Mouse (Mus musculus) C2C12 (cell line): Measurements from ENCODE around the gene Drp2. TPM values are rescaled to one million over a fixed set of nuclear protein-coding genes. Genes with fewer than 3 reads are reported as not detected.

Experiments
- H3K27me3 ChIP-seq: one replicate; pipeline ENCODE4 v1.6.1; 2011; ENCODE audit not compliant: control insufficient read depth, insufficient read depth, insufficient read length
- H3K36me3 ChIP-seq: one replicate; pipeline ENCODE4 v1.6.1; 2011; ENCODE audit not compliant: control insufficient read depth, insufficient read depth
- H3K4me3 ChIP-seq: one replicate; pipeline ENCODE4 v1.5.1; 2011; ENCODE audit warnings: mild to moderate bottlenecking, control low read depth; ENCODE audit not compliant: poor library complexity, insufficient read depth, severe bottlenecking
- H3K79me2 ChIP-seq: one replicate; pipeline ENCODE4 v1.6.1; 2011; ENCODE audit not compliant: control insufficient read depth, insufficient read depth
- H3K79me3 ChIP-seq: one replicate; pipeline ENCODE4 v1.6.1; 2011; ENCODE audit warnings: low read depth, control low read depth
- H3ac ChIP-seq: one replicate; pipeline ENCODE3; 2011; ENCODE audit warnings: low read depth; ENCODE audit not compliant: control insufficient read depth, insufficient read length
- CEBPB ChIP-seq: IDR thresholded peaks from one replicate; pipeline ENCODE4 v1.6.1; 2011; ENCODE audit warnings: low read depth, mild to moderate bottlenecking, control low read depth, moderate library complexity
- CTCF ChIP-seq: IDR thresholded peaks from one replicate; pipeline ENCODE4 v1.5.1; 2011; ENCODE audit not compliant: control insufficient read depth, insufficient read depth, insufficient read length
- FOSL1 ChIP-seq: IDR thresholded peaks from one replicate; pipeline ENCODE4 v1.8.0; 2011; ENCODE audit warnings: mild to moderate bottlenecking, low read length; ENCODE audit not compliant: poor library complexity, insufficient read depth, severe bottlenecking
- MAX ChIP-seq: IDR thresholded peaks from one replicate; pipeline ENCODE4 v1.6.1; 2011; ENCODE audit warnings: mild to moderate bottlenecking, control low read depth
- MYOD1 ChIP-seq: IDR thresholded peaks from one replicate; pipeline ENCODE4 v1.6.1; 2011; ENCODE audit warnings: low read depth; ENCODE audit not compliant: control insufficient read depth, insufficient read length
- MYOG ChIP-seq: IDR thresholded peaks from one replicate; pipeline ENCODE4 v1.6.1; 2011; ENCODE audit not compliant: control insufficient read depth, insufficient read length; ENCODE audit errors: extremely low read depth
- USF1 ChIP-seq: IDR thresholded peaks from one replicate; pipeline ENCODE4 v1.6.1; 2011; ENCODE audit warnings: low read depth, mild to moderate bottlenecking, control low read depth, moderate library complexity
- polyA plus RNA-seq: library from polyadenylated mRNA; unstranded; fragments of >200 nt; fragmentation: generic; extraction: Trizol; gene quantifications from one replicate; pipeline ENCODE4 v1.2.1, GENCODE M21; 2012; ENCODE audit warnings: missing spikeins

The Drp2 gene
- polyA plus RNA-seq, 1 experiment: 1.9 TPM

DNA sequence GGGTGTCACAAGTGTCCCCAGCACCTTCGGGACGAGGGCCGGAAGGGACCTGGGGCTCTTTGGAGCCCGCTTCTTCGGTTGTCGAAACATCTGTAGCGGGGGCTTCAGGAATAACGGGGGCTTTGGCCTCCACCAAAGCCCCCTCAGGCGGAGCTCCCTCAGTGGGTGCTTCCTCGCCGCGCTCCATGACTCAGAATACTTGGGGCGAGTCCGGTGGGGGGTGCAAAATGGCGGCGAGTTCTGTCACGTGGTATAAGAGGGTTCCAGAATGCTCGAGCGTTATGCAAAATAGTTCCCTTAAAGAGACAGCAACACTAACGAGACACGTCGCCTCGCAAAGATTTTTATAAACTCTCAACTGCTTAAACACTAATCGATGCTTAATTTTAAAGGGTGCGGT is 71.9 kb downstream of the Drp2 start, which contains the start of gene Taf7l:
Gene Taf7l (minus strand): TSS at position 201 of the 400 bp plus-strand sequence.
- H3ac ChIP-seq: no peak within 1 kb of the TSS

GRCm38 (mm10) chrX:134481720-134482119 is 77.4 kb downstream of the Drp2 start:
- Histone ChIP-seq H3K36me3 (no peaks in the 10 kb centered on the region), H3ac (no peak overlapping the region), H3K79me2 (no peaks in the 10 kb centered on the region), H3K27me3 (no peaks in the 10 kb centered on the region), H3K4me3 (no peak overlapping the region), H3K79me3 (no peaks in the 10 kb centered on the region)
- TF ChIP-seq MAX (no peak), CEBPB (no peak), MYOG (no peak), MYOD1 (no peak), FOSL1 (no peak), USF1 (no peak), CTCF (no peak)

More for the DNA sequence above, 71.9 kb downstream of the Drp2 start, which contains the start of gene Taf7l:
- no peaks in the 10 kb centered on the region for H3K36me3 ChIP-seq
- no peaks in the 10 kb centered on the region for H3K27me3 ChIP-seq
- H3K79me3 ChIP-seq: no peaks in the 10 kb centered on the region
- H3K4me3 ChIP-seq: no peak within 1 kb of the TSS
- TF ChIP-seq MYOG: no peak
- TF ChIP-seq MAX: no peak
- TF ChIP-seq CEBPB: no peak
- no peak for TF ChIP-seq FOSL1
- no peak for TF ChIP-seq CTCF
- TF ChIP-seq USF1: no peak
- no peak for TF ChIP-seq MYOD1
- H3K79me2 ChIP-seq: no peaks in the 10 kb centered on the region

DNA sequence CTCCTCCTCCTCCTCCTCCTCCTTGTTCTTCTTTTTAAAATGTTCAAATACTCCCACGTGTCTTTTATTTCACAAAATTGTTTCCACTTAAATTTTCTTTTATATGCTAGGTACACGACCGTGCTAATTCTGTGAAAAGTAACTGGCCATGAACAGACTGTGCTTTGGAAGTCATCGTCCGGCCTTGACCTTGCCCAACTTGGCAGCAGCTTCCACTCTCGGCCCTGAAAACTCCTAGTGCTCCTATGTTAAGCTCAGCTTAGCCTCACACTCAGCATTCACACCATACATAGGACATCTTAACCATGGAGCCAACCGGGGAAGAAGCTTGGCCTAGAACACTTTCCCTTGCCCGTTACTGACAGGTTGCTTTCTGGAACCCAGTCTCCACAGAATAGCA is 96.3 kb downstream of the Drp2 start:
- Histone ChIP-seq H3ac (no peak overlapping the region), H3K27me3 (no peaks in the 10 kb centered on the region), H3K4me3 (no peak overlapping the region), H3K79me3 (no peaks in the 10 kb centered on the region), H3K36me3 (no peaks in the 10 kb centered on the region), H3K79me2 (no peaks in the 10 kb centered on the region)
- no peak for TF ChIP-seq MYOD1
- TF ChIP-seq MYOG: no peak
- TF ChIP-seq USF1: no peak
- no peak for TF ChIP-seq FOSL1
- no peak for TF ChIP-seq CTCF
- TF ChIP-seq CEBPB: no peak
- no peak for TF ChIP-seq MAX

Other genes with a start within 250 kb of the Drp2 start
- gene Xkrx, start 242.5 kb upstream of the Drp2 start, polyA plus RNA-seq: 0.09 TPM
- gene Arl13a, start 217.1 kb upstream of the Drp2 start, polyA plus RNA-seq: not detected
- gene Nox1, start 182.6 kb upstream of the Drp2 start, polyA plus RNA-seq: 0.07 TPM
- 5.9 TPM for gene Trmt2b, start 127.6 kb upstream of the Drp2 start, polyA plus RNA-seq
- gene Tmem35a, start 109.3 kb upstream of the Drp2 start, polyA plus RNA-seq: 1.2 TPM
- gene Cenpi, start 96.5 kb upstream of the Drp2 start, polyA plus RNA-seq: 10.8 TPM
- gene Taf7l, start 71.9 kb downstream of the Drp2 start, polyA plus RNA-seq: not detected
- 44.6 TPM for gene Timm8a1, start 137.3 kb downstream of the Drp2 start, polyA plus RNA-seq
- not detected for gene Btk, start 179.0 kb downstream of the Drp2 start, polyA plus RNA-seq
- 1,745 TPM for gene Rpl36a, start 181.1 kb downstream of the Drp2 start, polyA plus RNA-seq
- 6.4 TPM for gene Gla, start 196.6 kb downstream of the Drp2 start, polyA plus RNA-seq
- 26.2 TPM for gene Hnrnph2, start 196.6 kb downstream of the Drp2 start, polyA plus RNA-seq